Mouse (Mus musculus) forebrain, embryonic 15.5 days (tissue): ENCODE results near the gene Nhlh2. TPM values are rescaled to one million over a fixed set of nuclear protein-coding genes. Genes with fewer than 3 reads are reported as not detected.

Experiments
- ATAC-seq: fragments of 200-750 bp; cut with Nextera tagmentation; replicated peaks from 2 replicates; pipeline ENCODE4 v1.8.0; 2017; ENCODE audit warnings: mild to moderate bottlenecking, moderate TSS enrichment, moderate library complexity
- H3K27ac ChIP-seq: fragments of 300-500 bp; sonication (generic); replicated peaks from 2 replicates; pipeline ENCODE4 v1.5.1; 2015; ENCODE audit warnings: mild to moderate bottlenecking, inconsistent platforms
- H3K27me3 ChIP-seq: fragments of 300-500 bp; sonication (generic); 2 replicates; pipeline ENCODE4 v1.6.1; 2015; ENCODE audit warnings: inconsistent platforms
- H3K36me3 ChIP-seq: fragments of 300-500 bp; sonication (generic); 2 replicates; pipeline ENCODE4 v1.6.1; 2015; ENCODE audit warnings: mild to moderate bottlenecking, inconsistent platforms
- H3K4me1 ChIP-seq: fragments of 300-500 bp; sonication (generic); 2 replicates; pipeline ENCODE4 v1.6.1; 2015; ENCODE audit warnings: inconsistent platforms
- H3K4me2 ChIP-seq: fragments of 300-500 bp; sonication (generic); replicated peaks from 2 replicates; pipeline ENCODE4 v1.6.1; 2015; ENCODE audit warnings: mild to moderate bottlenecking, inconsistent platforms
- H3K4me3 ChIP-seq: fragments of 300-500 bp; sonication (generic); 2 replicates; pipeline ENCODE4 v1.5.1; 2015; ENCODE audit warnings: mild to moderate bottlenecking, inconsistent platforms
- H3K9ac ChIP-seq: fragments of 300-500 bp; sonication (generic); replicated peaks from 2 replicates; pipeline ENCODE4 v1.6.1; 2015; ENCODE audit warnings: mild to moderate bottlenecking, inconsistent platforms
- H3K9me3 ChIP-seq: fragments of 300-500 bp; sonication (generic); 2 replicates; pipeline ENCODE4 v1.6.1; 2016; ENCODE audit warnings: inconsistent platforms
- WGBS: fragments of 180-500 bp; shearing (Covaris S2); methylation state at CpG from one replicate; pipeline ENCODE4 v1.1.7; 2015; ENCODE audit warnings: mixed read lengths; 5-methylcytosine and 5-hydroxymethylcytosine counted together
- polyA plus RNA-seq: library from polyadenylated mRNA; unstranded; fragments of >200 nt; fragmentation: Nextera tagmentation; extraction: Ambion mirVana; gene quantifications from 2 replicates; pipeline ENCODE4 v1.2.1, GENCODE M21; 2015

The Nhlh2 gene
- polyA plus RNA-seq, 1 experiment from 2014 or later: 24.3 TPM

- WGBS: 98% methylated on average over 5 of the region's 5 CpGs
- no peaks in the 10 kb centered on the region for H3K4me1 ChIP-seq
- no peaks in the 10 kb centered on the region for H3K9me3 ChIP-seq
- no peak overlapping the region for H3K4me3 ChIP-seq
- no peak overlapping the region for H3K27ac ChIP-seq
- H3K27me3 ChIP-seq: no peaks in the 10 kb centered on the region
- no peak for ATAC-seq
- H3K9ac ChIP-seq: no peak overlapping the region
- no peak overlapping the region for H3K4me2 ChIP-seq
- no peaks in the 10 kb centered on the region for H3K36me3 ChIP-seq
Observed at GRCm38 (mm10) chr3:102037806-102038205, 27.9 kb downstream of the Nhlh2 start.

- no peaks in the 10 kb centered on the region for H3K9me3 ChIP-seq
- WGBS: 76% methylated on average over 6 of the region's 6 CpGs
- H3K36me3 ChIP-seq: no peaks in the 10 kb centered on the region
- no peak overlapping the region for H3K27ac ChIP-seq
- no peak for ATAC-seq
- H3K9ac ChIP-seq: no peak overlapping the region
- H3K4me3 ChIP-seq: no peak overlapping the region
- H3K27me3 ChIP-seq: no peaks in the 10 kb centered on the region
- no peak overlapping the region for H3K4me2 ChIP-seq
- no peaks in the 10 kb centered on the region for H3K4me1 ChIP-seq
Observed at GRCm38 (mm10) chr3:102038608-102039007, 28.7 kb downstream of the Nhlh2 start.

- Histone ChIP-seq H3K4me2 (no peak overlapping the region), H3K27ac (no peak overlapping the region), H3K4me3 (no peak overlapping the region), H3K4me1 (no peaks in the 10 kb centered on the region), H3K9me3 (no peaks in the 10 kb centered on the region), H3K27me3 (no peaks in the 10 kb centered on the region), H3K9ac (no peak overlapping the region), H3K36me3 (no peaks in the 10 kb centered on the region)
- 85% methylated on average over 4 of the region's 4 CpGs for WGBS
- ATAC-seq: no peak
Observed at GRCm38 (mm10) chr3:102041632-102042031, 31.8 kb downstream of the Nhlh2 start.

GRCm38 (mm10) chr3:102045071-102045470 is 35.2 kb downstream of the Nhlh2 start:
- Histone ChIP-seq H3K4me1 (no peaks in the 10 kb centered on the region), H3K9me3 (no peaks in the 10 kb centered on the region), H3K36me3 (no peaks in the 10 kb centered on the region), H3K27me3 (no peaks in the 10 kb centered on the region), H3K9ac (no peak overlapping the region), H3K4me2 (no peak overlapping the region), H3K4me3 (no peak overlapping the region), H3K27ac (no peak overlapping the region)
- 37% methylated on average over 3 of the region's 3 CpGs for WGBS
- ATAC-seq: no peak

- ATAC-seq: no peak
- H3K4me2 ChIP-seq: no peak overlapping the region
Observed at GRCm38 (mm10) chr3:102047532-102047931, 37.7 kb downstream of the Nhlh2 start.

GRCm38 (mm10) chr3:102049207-102050104 is 39.6 kb downstream of the Nhlh2 start:
- Histone ChIP-seq H3K4me2 (no peak overlapping the region), H3K4me3 (no peak overlapping the region), H3K9ac (no peak overlapping the region), H3K4me1 (no peaks in the 10 kb centered on the region), H3K27ac (no peak overlapping the region), H3K36me3 (no peaks in the 10 kb centered on the region), H3K27me3 (no peaks in the 10 kb centered on the region), H3K9me3 (no peaks in the 10 kb centered on the region)
- no peak for ATAC-seq
- WGBS: 67% methylated on average over 14 of the region's 14 CpGs

More at GRCm38 (mm10) chr3:102047532-102047931, 37.7 kb downstream of the Nhlh2 start:
- no peak overlapping the region for H3K27ac ChIP-seq
- H3K36me3 ChIP-seq: no peaks in the 10 kb centered on the region
- 89% methylated on average over 2 of the region's 2 CpGs for WGBS
- no peaks in the 10 kb centered on the region for H3K27me3 ChIP-seq
- H3K9me3 ChIP-seq: no peaks in the 10 kb centered on the region
- no peaks in the 10 kb centered on the region for H3K4me1 ChIP-seq
- H3K4me3 ChIP-seq: no peak overlapping the region
- H3K9ac ChIP-seq: no peak overlapping the region

GRCm38 (mm10) chr3:102052036-102052435 is 42.2 kb downstream of the Nhlh2 start:
- no peaks in the 10 kb centered on the region for H3K27me3 ChIP-seq
- peaks cover 3% of the 10 kb centered on the region; the same call in 1 of the 2 replicates for H3K4me1 ChIP-seq
- H3K27ac ChIP-seq: no peak overlapping the region
- WGBS: 43% methylated on average over 3 of the region's 3 CpGs
- no peak for ATAC-seq
- no peak overlapping the region for H3K4me3 ChIP-seq
- no peaks in the 10 kb centered on the region for H3K9me3 ChIP-seq
- no peak overlapping the region for H3K4me2 ChIP-seq
- no peak overlapping the region for H3K9ac ChIP-seq
- no peaks in the 10 kb centered on the region for H3K36me3 ChIP-seq

- ATAC-seq: no peak
- Histone ChIP-seq H3K4me1 (peaks cover 3% of the 10 kb centered on the region; the same call in 1 of the 2 replicates), H3K27ac (no peak overlapping the region)
Observed at GRCm38 (mm10) chr3:102053293-102053692, 43.4 kb downstream of the Nhlh2 start.

GRCm38 (mm10) chr3:102055878-102056277 is 46.0 kb downstream of the Nhlh2 start:
- no peak overlapping the region for H3K27ac ChIP-seq
- H3K4me3 ChIP-seq: no peak overlapping the region
- no peaks in the 10 kb centered on the region for H3K36me3 ChIP-seq
- no peak for ATAC-seq
- no peak overlapping the region for H3K9ac ChIP-seq
- H3K9me3 ChIP-seq: no peaks in the 10 kb centered on the region
- no peaks in the 10 kb centered on the region for H3K27me3 ChIP-seq
- 7% methylated on average over 4 of the region's 4 CpGs for WGBS
- H3K4me2 ChIP-seq: no peak overlapping the region
- peaks cover 3% of the 10 kb centered on the region; the same call in 1 of the 2 replicates for H3K4me1 ChIP-seq

More at GRCm38 (mm10) chr3:102053293-102053692, 43.4 kb downstream of the Nhlh2 start:
- Histone ChIP-seq H3K4me3 (no peak overlapping the region), H3K9ac (no peak overlapping the region), H3K36me3 (no peaks in the 10 kb centered on the region), H3K4me2 (no peak overlapping the region), H3K27me3 (no peaks in the 10 kb centered on the region), H3K9me3 (no peaks in the 10 kb centered on the region)
- WGBS: 22% methylated on average over 8 of the region's 8 CpGs

- Histone ChIP-seq H3K27me3 (no peaks in the 10 kb centered on the region), H3K9ac (no peak overlapping the region), H3K4me1 (peaks cover 8% of the 10 kb centered on the region; the same call in 1 of the 2 replicates), H3K9me3 (no peaks in the 10 kb centered on the region), H3K27ac (no peak overlapping the region), H3K36me3 (no peaks in the 10 kb centered on the region), H3K4me2 (no peak overlapping the region), H3K4me3 (no peak overlapping the region)
- ATAC-seq: no peak
- 72% methylated on average over 6 of the region's 6 CpGs for WGBS
Observed at GRCm38 (mm10) chr3:102060065-102060464, 50.2 kb downstream of the Nhlh2 start.

GRCm38 (mm10) chr3:102061923-102062670 is 52.2 kb downstream of the Nhlh2 start:
- ATAC-seq: peak; percentile 67
- H3K27ac ChIP-seq: no peak overlapping the region
- no peak overlapping the region for H3K4me2 ChIP-seq
- H3K9me3 ChIP-seq: no peaks in the 10 kb centered on the region
- 44% methylated on average over 14 of the region's 14 CpGs for WGBS
- H3K9ac ChIP-seq: no peak overlapping the region
- H3K27me3 ChIP-seq: no peaks in the 10 kb centered on the region
- 0 out of 2 replicates have a peak, but pooled peaks cover 4% of the 10 kb centered on the region for H3K4me1 ChIP-seq
- H3K36me3 ChIP-seq: no peaks in the 10 kb centered on the region
- H3K4me3 ChIP-seq: no peak overlapping the region

- H3K36me3 ChIP-seq: no peaks in the 10 kb centered on the region
- H3K4me2 ChIP-seq: no peak overlapping the region
- no peaks in the 10 kb centered on the region for H3K9me3 ChIP-seq
- no peak overlapping the region for H3K9ac ChIP-seq
- H3K27me3 ChIP-seq: no peaks in the 10 kb centered on the region
- no peak overlapping the region for H3K4me3 ChIP-seq
- 0 out of 2 replicates have a peak, but pooled peaks cover 4% of the 10 kb centered on the region for H3K4me1 ChIP-seq
- no peak; the same call in 1 of the 2 replicates for ATAC-seq
- 37% methylated on average over 8 of the region's 8 CpGs for WGBS
- H3K27ac ChIP-seq: no peak overlapping the region
Observed at GRCm38 (mm10) chr3:102062671-102063010, 52.8 kb downstream of the Nhlh2 start.
